Mouse (Mus musculus): ENCODE measurements around the gene P2ry14. TPM values are rescaled to one million over a fixed set of nuclear protein-coding genes. Genes with fewer than 3 reads are reported as not detected.
"Not testable (repeated sequence)": the region's sequence is repeated elsewhere in the genome, so short reads cannot be mapped to it uniquely, and the experiment has no call there.

The P2ry14 gene
- total RNA-seq, 2 experiments from 2014 or later = 2.2 to 2.9 TPM

- intact Hi-C loops (cut with DNase I) = no loop called here
- DNase-seq (ENCODE audit: low spot score in 2 of 2) = no peak
Measured at GRCm38 (mm10) chr3:59150624-59151023, 2.8 kb downstream of the P2ry14 start.

DNA sequence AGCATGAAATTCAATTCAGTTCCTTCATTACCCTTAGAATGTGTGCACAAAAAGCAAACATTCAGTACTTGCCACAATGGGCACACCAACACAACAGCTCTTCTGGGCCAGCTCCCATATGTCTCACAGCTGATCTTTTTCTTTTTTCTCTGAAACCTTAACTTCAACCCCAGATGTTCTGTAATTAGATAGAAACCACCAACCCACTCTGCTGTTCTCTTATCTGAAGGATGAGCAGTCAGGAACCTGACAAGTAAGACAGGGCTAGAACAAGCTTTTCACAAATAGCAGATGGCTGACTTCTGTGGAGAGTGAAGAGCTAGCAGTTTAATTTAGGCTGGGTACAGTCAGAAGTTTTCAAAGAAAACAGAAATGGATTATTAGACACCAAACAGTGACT is 3.8 kb downstream of the P2ry14 start:
- DNase-seq (ENCODE audit: low spot score in 2 of 2) = no peak
- intact Hi-C loops (cut with DNase I) = no loop called here

DNA sequence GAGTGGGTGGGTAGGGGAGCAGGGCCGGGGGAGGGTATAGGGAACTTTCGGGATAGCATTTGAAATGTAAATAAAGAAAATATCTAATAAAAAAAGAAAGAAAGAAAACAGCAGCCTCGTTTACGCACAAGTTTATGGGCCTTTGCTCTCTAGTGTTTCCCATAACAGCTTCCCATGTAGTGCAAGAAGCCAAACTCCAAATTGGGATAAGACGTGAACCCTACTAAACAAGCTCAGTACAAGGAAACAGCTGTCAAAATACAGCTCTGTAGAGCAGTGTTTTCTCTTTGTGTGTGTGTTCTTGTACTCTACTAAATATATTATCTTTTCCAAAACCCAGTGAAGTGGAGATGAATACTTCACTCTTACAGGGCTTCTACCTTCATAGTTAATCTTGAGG is 8.2 kb downstream of the P2ry14 start:
- DNase-seq (ENCODE audit: low spot score in 2 of 2) = no peak
- intact Hi-C loops (cut with DNase I) = no loop called here

DNA sequence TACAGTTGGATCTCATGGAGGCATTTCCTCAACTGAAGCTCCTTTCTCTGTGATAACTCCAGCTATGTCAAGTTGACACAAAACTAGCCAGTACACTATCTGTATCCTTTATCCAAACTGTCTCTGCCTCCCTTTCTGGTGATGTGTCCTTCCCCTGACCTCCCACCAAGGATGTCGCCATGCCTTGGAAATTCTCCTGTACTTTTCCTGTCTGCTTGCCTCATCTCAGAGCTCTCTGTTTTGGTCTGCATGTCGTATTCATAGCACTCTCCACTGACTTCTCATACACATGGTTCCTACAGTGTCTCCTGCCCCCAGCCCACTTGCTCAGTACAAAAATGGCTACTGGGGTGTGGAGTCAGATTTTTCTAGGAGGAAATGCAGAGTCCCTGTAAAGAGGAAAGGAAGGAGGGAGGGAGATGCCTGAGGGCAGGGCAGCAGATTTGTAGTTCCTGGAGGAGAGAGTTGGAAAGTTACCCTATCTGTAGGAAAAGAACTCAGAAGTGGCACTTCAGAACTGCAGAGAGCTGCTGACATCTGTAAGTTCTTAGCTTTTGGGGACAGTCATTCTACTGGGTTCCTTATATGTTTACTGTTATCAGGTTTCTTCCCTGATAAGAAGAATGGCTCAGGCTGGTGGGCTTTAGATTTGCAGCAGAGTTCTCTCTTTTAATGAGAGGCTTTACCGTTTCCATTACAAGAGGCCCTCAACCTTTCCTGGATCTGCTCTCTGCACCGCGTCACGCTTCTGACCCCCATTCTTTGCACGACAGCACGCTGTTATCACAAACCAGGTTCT is 11.7 kb downstream of the P2ry14 start:
- no peak for DNase-seq (ENCODE audit: low spot score in 2 of 2)
- intact Hi-C loops (cut with DNase I) = no loop called here

- DNase-seq (ENCODE audit: low spot score in 2 of 2); intact Hi-C loops (cut with DNase I): not testable (repeated sequence)
Measured at GRCm38 (mm10) chr3:59140941-59141340, 12.5 kb downstream of the P2ry14 start.

DNA sequence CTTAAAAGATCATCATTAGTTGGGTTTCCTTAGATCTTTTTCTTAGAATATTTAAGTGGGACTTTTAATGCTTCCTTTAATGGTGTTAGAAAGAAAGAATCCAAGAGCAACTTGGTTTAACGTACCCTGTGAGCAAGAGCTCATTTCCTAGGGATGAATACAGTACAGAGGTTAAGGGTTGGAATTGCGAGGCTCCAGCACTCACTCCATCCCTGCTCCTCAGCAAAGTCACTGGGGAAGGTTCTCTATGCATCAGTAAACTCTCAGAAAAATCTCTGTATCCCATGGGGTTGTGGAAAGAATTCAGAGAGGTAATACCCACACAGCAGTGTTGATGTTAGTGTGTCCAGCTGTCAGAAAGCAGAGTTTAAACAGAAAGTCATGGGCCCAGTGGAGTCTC is 13.3 kb downstream of the P2ry14 start:
- intact Hi-C loops (cut with DNase I) = no loop called here
- no peak for DNase-seq (ENCODE audit: low spot score in 2 of 2)

DNA sequence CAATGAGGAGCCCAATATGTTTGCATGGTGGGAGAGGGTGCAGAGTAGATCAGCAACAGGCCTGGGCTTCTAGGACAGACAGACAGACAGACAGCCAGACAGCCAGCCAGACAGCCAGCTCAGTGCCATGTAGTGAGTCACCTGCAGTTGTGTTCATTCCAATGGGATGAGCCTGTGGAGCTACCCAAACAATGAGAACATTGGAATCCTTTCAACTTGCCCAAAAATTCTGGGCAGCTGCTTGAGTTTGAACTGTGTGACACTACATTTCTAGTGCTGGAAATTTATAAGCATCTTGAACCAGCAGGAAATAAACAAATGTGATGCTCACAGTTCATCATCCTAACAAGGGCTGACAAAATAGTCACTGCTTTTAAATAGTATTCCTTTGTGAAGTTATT is 13.8 kb downstream of the P2ry14 start:
- intact Hi-C loops (cut with DNase I) = no loop called here
- no peak for DNase-seq (ENCODE audit: low spot score in 2 of 2)

- no peak for DNase-seq (ENCODE audit: low spot score in 2 of 2)
- intact Hi-C loops (cut with DNase I) = no loop called here
Measured at GRCm38 (mm10) chr3:59138946-59139468, 14.4 kb downstream of the P2ry14 start.

DNA sequence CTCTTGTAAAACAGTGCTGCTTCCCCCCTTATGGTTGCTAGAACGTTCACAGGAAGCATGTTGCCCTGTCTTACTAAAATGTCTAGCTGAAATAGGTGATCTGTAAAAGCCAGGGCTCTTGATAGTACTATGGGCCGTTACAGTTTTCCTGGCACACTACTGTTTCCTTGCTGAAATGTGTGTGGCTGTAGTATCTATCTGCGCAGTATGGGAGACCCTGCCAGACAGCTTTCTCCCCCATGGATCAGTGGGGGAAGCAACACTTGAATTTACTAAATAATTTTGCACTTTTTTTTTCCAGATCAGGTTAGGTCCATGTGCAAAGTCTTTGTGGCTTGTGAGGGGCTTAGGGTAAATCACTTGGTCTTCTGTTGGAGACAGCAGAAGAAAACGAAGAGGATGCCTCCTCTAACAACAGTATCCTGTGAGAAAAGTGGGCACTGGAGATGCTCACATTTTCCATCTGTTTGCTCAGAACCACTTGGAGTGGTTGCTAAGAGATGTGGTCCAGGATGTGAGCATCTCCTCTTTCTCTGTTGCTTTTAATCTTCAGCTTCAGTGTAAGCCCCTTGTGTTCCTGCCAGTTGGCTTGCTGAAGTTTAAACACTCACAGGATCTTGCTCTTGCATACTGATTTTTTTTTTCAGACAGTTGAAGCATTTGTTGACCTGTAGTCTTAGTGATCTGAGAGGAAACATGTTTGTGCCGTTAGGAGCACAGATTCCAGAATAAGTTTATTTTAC is 17.3 kb downstream of the P2ry14 start:
- no peak for DNase-seq (ENCODE audit: low spot score in 2 of 2)
- intact Hi-C loops (cut with DNase I) = no loop called here

GRCm38 (mm10) chr3:59133189-59133588 is 20.2 kb downstream of the P2ry14 start:
- intact Hi-C loops (cut with DNase I) = no loop called here
- no peak for DNase-seq (ENCODE audit: low spot score in 2 of 2)

DNA sequence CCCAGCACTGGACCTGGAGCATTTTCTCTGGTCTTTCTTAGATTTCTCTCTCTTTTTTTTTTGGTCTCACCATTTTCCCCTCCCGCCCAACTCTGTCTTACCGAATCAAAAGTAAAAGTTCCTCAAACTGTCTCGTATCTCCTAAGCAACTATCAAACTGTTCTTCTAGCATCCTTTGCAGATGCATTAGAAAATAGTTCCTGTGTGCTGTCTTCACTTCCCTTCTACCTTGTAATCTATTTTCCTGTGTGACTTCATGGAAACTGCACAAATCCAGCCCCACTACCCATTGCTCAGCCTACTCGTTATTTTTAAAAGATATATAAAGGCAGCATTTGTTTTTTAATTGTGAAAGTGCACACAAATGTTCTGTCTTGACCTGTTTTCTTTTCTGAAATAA is 21.5 kb downstream of the P2ry14 start:
- DNase-seq (ENCODE audit: low spot score in 2 of 2) = no peak
- intact Hi-C loops (cut with DNase I) = no loop called here

GRCm38 (mm10) chr3:59131081-59131480 is 22.3 kb downstream of the P2ry14 start:
- intact Hi-C loops (cut with DNase I) = no loop called here
- DNase-seq (ENCODE audit: low spot score in 2 of 2) = no peak

GRCm38 (mm10) chr3:59130431-59130830 is 23.0 kb downstream of the P2ry14 start:
- intact Hi-C loops (cut with DNase I) = no loop called here
- no peak for DNase-seq (ENCODE audit: low spot score in 2 of 2)

DNA sequence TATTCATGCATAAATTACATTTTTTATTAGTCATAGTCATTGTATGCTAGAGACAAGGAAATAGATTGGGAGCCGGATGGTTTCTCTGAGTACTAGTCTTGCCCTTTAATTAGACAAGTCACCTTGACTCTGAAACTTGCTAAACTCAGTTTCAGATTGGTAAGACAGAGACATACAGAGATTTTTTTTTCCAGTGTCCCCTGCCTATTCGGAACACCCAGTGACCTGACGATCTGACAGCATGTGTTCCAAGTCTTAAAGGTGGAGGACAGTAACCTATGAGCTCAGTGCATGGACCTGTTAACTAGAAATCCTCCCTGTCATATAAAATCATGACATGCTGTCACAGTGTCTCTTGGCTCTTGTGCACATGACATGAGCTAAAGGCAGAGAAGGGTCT is 23.9 kb downstream of the P2ry14 start:
- DNase-seq (ENCODE audit: low spot score in 2 of 2) = no peak
- intact Hi-C loops (cut with DNase I) = no loop called here

DNA sequence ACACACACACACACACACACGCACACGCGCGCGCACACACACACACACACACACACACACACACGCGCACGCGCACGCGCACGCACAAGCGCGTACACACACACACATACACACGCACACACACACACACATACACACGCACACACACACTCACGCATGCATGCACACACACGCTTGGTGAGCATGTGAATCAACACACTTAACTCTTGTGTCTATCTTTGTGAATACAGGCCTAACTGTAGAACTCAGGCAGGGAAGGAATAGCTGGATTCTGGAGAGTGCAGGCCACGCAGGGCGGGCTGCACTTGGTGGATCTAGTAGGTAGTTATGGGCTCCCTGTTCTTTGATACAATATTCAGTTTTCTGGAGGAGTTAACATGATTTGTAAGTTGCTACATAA is 24.7 kb downstream of the P2ry14 start:
- no peak for DNase-seq (ENCODE audit: low spot score in 2 of 2)
- intact Hi-C loops (cut with DNase I) = no loop called here

DNA sequence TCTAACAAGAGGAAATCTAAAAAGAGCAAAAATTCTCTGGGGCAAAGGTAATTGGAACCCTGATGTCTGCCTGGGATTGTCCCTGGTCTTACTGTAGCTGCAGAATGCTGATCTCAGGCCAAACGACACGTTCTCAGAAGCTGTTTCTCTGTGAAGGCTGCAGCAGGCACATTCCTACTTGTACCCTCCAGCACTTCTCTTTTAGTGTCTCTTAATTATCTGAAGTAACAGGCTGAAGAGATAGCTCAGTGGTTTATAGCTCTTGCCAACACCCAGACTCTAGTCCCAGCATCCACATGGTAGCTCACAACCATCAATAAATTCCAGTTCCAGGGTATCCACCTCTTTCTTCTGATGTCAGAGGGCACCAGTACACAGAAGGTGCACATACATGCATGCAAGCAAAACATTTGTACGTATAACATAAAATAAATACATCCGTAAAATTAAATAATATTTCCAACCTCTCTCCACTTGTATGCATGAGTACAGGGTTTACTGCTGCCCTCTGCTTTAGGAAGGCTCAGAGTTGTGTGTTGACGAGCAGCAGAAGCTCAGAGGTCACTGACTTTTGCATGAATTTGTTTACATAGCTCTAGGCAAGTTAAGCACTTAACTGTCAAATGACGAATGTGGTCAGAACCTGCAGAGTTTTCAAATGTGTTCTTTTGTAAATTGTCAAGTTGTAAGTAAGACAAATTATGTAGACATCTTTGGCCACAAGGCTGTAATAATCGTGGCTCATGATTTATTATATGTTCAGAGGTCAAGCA is 27.4 kb downstream of the P2ry14 start:
- intact Hi-C loops (cut with DNase I) = no loop called here
- no peak for DNase-seq (ENCODE audit: low spot score in 2 of 2)

GRCm38 (mm10) chr3:59125022-59125421 is 28.4 kb downstream of the P2ry14 start:
- no peak for DNase-seq (ENCODE audit: low spot score in 2 of 2)
- intact Hi-C loops (cut with DNase I) = no loop called here

- intact Hi-C loops (cut with DNase I) = loop anchor here (1.0 to 5.0 kb wide), 2 partner anchors 45 to 87 kb away; no protein-coding TSS in a partner anchor
- DNase-seq (ENCODE audit: low spot score in 2 of 2) = no peak
Measured at GRCm38 (mm10) chr3:59121780-59122449, 31.5 kb downstream of the P2ry14 start.

DNA sequence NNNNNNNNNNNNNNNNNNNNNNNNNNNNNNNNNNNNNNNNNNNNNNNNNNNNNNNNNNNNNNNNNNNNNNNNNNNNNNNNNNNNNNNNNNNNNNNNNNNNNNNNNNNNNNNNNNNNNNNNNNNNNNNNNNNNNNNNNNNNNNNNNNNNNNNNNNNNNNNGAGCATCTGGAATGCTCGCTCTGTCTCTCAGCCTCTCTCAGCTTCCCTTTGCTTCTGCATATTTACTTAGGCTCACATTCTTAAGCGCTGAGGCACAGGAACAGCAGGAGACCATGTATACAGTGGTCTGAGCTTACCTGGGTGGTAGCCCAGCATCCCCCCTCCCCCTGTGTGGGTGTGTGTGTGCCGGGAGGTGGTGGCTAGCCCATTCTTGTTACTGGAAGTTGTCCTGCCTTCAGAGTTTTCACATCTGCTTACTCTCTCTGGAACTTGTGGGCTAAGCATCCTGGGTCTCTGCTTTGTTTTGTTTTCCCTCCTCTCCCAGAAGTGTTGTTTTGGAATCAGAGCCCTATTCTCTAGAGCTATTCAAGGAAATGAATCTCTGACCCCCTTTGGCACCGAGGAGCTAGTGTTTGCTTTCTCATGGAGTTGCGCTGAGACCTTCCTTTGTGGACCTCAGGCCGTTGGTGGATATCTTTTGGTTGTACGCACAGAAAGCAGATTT is 32.2 kb downstream of the P2ry14 start:
- no peak for DNase-seq (ENCODE audit: low spot score in 2 of 2)
- intact Hi-C loops (cut with DNase I) = loop anchor here (1.0 to 5.0 kb wide), 2 partner anchors 46 to 88 kb away; no protein-coding TSS in a partner anchor

Data from left cerebral cortex, postnatal 36 days (tissue).